Mouse (Mus musculus) right cerebral cortex, adult 2 months (tissue): ENCODE results near the gene Adgrf5.

Experiments used
- DNase-seq, 2 experiments: peaks; one replicate each; pipeline ENCODE4 v3.0.0; 2021 to 2022; ENCODE audit warnings: low spot score in 2 of 2

Adgrf5 gene

GRCm38 (mm10) chr17:43359826-43360619 lies at the start of gene Adgrf5:
Gene Adgrf5, plus strand, starts transcription at chr17:43360451.
- DNase-seq, result no peak

- DNase-seq, result no peak
These were observed 34.1 kb upstream of the Adgrf5 start for GRCm38 (mm10) chr17:43325986-43326671.

DNA sequence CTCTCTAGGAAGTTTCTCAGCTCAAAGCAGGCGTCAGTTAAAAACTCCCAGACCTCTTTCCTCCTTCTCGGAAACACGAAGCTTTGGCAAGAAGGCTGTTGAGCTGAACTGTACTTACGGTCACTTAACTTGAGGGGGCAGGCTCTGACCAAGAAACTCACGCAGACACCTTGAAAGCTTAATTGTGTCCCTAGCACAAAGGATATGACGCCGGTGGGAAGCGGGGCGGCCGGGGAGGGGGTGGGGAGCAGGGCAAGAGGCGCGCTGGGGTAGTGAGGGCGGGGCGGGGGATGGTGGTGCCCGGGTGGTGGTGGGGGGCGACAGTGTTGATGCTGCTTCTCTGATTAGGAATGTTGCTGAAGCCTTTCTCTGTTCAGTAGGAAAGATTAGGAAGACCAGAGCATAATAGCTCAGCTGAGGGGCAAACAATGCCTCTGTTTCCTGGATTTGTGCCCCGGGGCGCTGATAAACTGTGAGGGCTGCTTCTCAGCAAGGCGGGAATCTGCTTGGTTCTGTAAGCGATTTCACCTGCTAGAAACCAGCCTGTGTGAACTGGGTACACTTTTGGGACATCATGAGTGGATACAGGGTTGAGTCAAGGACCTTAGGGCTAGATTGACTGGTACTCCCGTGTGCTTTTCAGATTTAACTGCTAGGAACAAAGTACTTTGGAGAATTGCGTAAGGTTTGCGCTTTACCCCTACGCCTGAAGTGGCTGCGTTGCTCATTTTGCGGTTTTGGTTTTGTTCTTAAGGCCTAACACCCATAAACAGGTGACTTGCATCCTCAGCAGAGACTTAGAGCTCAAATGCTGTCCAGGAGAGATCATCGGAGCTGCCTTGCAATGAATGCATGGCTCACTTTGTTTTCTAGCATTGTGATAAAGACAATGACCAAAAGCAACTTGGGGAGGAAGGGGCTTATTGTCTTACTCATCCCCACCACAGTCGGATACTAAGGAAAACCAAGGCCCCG lies 33.2 kb upstream of the Adgrf5 start:
- DNase-seq, result peak; percentile 20 to 34

DNA sequence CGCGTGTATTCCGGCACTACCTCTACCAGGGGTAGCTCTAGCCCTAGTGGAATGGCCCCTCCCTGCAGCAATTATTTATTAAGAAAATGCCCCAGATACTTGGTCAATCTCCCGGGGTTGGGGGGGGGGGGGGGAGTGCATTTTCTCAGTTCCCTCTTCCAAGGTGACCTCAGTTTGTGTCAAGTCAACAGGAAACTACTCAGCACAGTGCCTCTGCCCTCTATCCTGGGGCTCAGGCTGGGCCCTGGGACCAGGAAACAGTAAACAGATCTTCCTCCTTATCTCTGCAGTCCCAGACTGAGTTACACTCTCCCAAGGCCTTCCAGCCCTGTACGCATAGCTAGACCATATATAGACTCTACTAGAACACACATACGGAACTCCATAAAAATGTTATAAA lies 32.4 kb upstream of the Adgrf5 start:
- no peak for DNase-seq

- DNase-seq, result no peak
These were observed 31.0 kb upstream of the Adgrf5 start for GRCm38 (mm10) chr17:43329216-43329615.

DNA sequence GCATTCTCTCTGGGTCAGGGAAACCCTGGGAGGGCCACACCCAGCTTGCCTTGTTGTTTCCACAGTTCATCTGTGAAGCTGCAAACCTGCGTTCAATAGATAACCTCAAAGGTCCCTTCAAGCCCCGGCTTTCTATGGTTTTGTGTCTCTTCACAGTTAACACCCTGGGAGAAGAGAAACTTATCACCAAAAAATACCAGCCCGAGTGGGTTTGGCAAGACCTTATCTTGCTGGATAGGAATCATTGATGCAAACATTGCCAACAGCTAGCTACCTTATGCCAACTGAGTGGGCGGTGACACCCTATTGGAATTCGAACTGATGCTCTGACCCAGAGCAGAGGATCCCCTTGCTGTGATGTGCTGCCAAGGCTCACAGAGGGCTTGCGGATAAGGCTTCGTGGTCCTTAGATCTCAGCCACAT lies 30.5 kb upstream of the Adgrf5 start:
- DNase-seq, result no peak

DNA sequence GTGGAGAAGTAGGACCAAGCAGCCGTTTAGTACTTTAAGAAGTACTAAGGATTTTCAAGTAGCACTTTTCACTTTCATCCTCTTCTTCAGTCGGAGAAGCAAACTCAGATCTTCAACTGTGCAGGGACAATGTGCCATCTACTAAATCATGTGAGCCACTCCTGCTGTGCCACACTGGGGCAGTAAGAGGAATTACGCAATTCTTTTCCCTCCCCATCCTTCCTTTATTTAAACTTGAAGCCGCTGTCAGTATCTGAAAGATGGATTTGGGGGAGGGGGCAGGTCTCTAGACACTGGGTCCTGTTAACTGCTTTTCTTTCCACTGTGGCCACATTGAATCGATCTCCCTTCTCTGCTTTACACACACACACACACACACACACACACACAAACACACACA lies 27.6 kb upstream of the Adgrf5 start:
- DNase-seq, result no peak

- no peak for DNase-seq
These were observed 26.2 kb upstream of the Adgrf5 start for GRCm38 (mm10) chr17:43334074-43334473.

- DNase-seq, result no peak
These were observed 22.6 kb upstream of the Adgrf5 start for GRCm38 (mm10) chr17:43337643-43338042.

- DNase-seq, result no peak
These were observed 22.0 kb upstream of the Adgrf5 start for GRCm38 (mm10) chr17:43338279-43338678.

GRCm38 (mm10) chr17:43346499-43346898 lies 13.8 kb upstream of the Adgrf5 start:
- DNase-seq, result peak in 1 of 2 experiments; percentile 19

GRCm38 (mm10) chr17:43357902-43358539 lies 2.2 kb upstream of the Adgrf5 start:
- DNase-seq, result no peak

DNA sequence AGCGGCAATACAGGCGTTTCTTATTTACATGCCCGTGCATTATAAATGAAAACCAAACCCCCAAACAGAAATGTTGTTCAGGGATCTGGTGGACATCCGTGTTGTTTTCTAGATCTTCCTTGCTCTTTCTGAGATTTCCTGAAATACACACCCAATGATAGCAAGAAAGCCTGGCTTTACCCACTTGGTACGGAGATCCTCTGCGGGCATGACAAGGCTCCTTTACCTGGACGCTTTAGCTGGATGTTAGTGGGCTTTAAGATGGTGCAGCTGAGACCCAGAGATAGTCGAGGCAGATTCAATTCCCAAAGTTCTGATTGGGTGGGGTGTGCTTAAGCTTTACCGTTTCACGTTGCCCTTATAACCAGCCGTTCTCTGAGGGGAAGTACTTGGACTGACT lies 770 bp downstream of the Adgrf5 start:
- DNase-seq, result no peak

GRCm38 (mm10) chr17:43362362-43362761 lies 2.1 kb downstream of the Adgrf5 start:
- no peak for DNase-seq

DNA sequence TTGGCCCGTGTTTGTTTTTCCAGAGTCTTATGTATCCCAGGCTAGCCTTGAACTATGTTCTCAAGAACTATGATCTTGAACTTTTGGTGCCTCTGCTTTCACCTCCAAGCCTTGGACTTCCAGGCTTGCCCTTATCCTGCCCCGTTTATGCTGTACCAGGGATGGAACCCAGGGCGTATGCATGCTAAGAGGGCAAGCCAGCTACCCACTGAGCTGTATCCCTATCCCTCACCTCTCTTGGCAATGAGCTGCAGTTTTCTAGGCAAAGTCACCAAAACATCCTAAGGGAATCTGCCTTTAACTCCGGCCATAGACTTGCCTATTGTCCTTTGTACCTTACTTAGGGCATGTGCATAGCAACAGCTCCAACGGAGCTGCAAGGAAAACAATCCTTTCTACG lies 2.6 kb downstream of the Adgrf5 start:
- DNase-seq, result no peak

GRCm38 (mm10) chr17:43363921-43364320 lies 3.7 kb downstream of the Adgrf5 start:
- DNase-seq, result no peak

GRCm38 (mm10) chr17:43365297-43365696 lies 5.0 kb downstream of the Adgrf5 start:
- DNase-seq, result no peak

DNA sequence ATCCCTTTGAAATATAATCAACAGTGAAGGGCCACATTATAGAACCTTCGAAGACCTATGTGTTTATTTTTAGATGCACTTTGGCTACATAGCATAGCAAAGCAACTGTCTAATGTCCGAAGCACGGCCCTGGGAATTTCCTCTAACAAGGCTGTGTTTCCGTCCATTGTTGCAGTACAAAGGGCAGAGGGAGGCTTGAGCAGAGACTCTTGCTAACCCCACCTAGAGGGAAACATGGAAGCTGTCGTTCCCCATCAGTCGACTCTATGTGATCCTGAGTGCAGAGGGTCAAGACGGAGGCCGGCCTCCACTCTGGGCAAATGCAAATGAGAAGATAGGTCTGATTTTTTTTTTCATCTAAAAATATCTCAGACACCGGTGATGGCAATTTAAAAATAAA lies 6.2 kb downstream of the Adgrf5 start:
- DNase-seq, result no peak

GRCm38 (mm10) chr17:43368171-43368576 lies 7.9 kb downstream of the Adgrf5 start:
- no peak for DNase-seq

- DNase-seq, result no peak
These were observed 12.4 kb downstream of the Adgrf5 start for GRCm38 (mm10) chr17:43372604-43373003.

GRCm38 (mm10) chr17:43374020-43374419 lies 13.8 kb downstream of the Adgrf5 start:
- DNase-seq, result no peak

DNA sequence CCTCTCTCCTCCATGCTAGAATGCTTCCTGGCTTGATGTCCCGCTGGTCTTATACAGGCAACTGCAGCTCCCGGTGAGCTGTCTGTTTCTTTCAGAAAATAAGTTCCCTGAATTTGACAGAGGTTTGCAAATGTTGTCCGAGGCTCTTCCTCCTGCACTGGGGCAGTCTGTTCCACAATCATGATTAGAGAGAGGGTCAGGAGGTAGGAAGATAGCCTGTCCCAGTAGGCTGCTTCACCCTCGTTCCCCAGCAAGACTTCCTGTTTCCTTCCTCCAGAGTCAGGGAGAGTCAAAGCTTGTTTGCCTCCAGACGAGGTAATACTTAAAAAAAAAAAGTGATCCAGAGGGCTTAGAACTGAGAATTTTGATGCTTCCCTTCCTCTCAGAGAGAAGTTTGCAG lies 16.3 kb downstream of the Adgrf5 start:
- no peak for DNase-seq
